Mouse (Mus musculus): ENCODE results near the gene Olfr727.

Olfr727 gene

GRCm38 (mm10) chr14:50122886-50123285 is at the start of gene Olfr727:
Gene Olfr727, plus strand, starts transcription at chr14:50123186.
- no peak for DNase-seq (ENCODE audit: low read depth, low spot score)

DNA sequence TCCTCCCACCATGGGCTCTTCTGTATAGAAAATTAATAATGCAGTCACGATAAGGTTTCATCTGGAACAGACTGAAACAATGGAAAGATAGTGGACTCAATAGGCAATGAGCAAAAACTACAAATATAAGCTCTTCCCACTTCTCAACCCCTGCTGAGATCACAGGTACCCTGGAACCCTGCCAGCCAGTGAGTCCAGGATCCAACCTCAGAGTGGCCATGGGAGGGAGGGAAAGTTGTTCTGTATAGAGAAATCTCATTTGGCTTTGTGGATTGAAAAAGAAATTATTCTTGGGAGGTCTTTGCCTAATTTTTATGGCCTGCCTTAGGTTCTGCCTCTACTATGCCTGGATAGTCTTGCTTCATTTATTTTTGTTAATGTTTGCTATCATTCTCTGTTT is 32.1 kb upstream of the Olfr727 start, which contains the start of gene Olfr726:
Gene Olfr726, minus strand, starts transcription at position 101 of the 400 bp plus-strand sequence.
- no peak for DNase-seq (ENCODE audit: low read depth, low spot score)

- DNase-seq (ENCODE audit: low read depth, low spot score), result no peak
Measured at GRCm38 (mm10) chr14:50142580-50142979, 19.6 kb downstream of the Olfr727 start, which contains the start of gene Olfr728. Gene Olfr728, minus strand, starts transcription at chr14:50142680.

GRCm38 (mm10) chr14:50152810-50153209 is 29.8 kb downstream of the Olfr727 start, which contains the start of gene Olfr729:
Gene Olfr729, minus strand, starts transcription at chr14:50152910.
- DNase-seq (ENCODE audit: low read depth, low spot score), result no peak

All from forelimb bud, embryonic 11.5 days (tissue).